Mouse (Mus musculus): ENCODE measurements around the gene Xxylt1.

Gene Xxylt1

DNA sequence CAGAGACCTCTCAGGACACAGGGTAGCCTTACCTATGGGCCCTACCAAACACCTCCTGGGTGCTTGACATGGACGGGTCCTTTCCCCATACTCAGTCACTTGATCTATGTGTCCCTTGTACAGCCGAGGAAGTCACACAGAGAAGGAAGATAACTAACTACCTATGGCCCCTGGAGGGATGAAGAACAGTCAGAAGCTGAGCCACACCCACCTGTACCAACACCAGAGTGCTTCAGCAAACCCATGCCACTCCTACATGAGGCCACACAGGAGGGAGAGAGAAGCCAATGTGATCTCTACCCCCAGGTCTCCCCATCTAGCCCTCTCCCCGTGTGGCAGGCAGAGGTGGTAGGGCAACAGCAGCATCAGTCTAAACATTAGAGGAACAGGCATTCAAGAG lies 18.3 kb downstream of the Xxylt1 start:
- CTCF ChIA-PET: no interaction called here

DNA sequence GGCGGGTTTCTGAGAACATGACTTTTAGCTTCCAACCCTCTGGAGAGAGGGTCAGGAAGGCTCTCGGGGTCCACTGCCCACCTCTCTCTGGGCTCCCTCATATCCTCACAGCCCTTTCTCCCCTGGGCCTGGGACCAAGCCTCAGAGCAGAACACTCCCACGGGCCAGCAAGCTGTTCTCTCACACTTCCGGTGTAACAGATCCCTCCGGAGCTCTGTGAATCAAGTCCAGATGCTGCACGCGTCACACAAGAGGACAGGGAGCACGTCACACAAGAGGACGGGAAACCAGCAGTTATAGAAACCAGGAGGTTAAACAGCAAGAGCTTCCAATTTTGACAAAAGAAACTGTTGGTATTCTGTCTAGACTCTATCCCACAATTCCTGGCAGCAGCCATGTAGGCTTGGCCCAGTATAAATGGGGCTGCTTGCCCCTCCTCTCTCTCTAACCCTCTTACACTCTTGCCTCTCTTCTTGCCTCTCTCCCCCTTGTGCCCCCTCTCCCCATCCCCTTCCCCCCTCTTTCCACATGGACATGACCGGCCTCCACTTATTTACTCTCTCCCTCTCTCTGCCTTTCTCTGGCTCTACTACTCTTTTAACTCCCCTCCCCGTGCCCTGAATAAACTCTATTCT lies 19.9 kb downstream of the Xxylt1 start:
- CTCF ChIA-PET: interaction anchor here (0.6 kb wide), 1 partner anchor 515 kb away, joined by 9 read pairs; no protein-coding TSS in a partner anchor

DNA sequence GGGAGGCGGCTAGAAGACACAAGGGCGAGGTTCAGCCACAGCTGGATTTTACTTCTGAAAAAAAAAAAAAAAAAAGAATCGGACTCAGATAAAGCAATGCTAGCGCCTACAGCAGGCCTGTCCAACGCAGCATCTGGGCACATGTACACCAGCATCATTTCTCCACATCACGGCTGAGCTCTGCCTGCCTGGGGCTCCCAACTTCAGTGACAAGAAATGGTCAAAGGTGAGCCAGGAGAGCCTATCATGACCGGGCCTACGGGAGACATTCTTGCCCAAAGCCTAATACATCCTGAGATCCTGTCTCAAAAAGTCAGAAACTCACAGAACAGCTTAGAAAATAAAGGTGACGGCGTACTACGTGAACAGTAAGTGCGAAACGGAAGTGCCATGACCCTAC lies 20.5 kb downstream of the Xxylt1 start:
- CTCF ChIA-PET: no interaction called here

DNA sequence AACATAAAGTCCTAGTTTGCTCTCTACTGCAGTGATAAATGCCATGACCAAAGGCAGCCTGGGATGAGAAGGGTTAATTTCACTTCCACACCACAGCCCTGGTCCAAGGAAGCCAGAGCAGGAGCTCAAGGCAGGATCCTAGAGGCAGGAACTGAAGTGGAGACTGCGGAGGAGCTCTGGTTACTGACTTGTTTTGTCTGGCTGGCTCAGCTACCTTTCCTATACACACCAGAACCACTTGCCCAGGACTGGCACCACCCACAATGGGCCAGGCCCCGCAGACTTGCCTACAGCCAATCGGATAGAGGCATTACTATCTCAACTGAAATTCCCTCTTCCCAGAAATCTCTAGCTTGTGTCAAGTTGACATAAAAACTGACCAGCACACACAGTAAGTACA lies 21.0 kb downstream of the Xxylt1 start:
- CTCF ChIA-PET: no interaction called here

DNA sequence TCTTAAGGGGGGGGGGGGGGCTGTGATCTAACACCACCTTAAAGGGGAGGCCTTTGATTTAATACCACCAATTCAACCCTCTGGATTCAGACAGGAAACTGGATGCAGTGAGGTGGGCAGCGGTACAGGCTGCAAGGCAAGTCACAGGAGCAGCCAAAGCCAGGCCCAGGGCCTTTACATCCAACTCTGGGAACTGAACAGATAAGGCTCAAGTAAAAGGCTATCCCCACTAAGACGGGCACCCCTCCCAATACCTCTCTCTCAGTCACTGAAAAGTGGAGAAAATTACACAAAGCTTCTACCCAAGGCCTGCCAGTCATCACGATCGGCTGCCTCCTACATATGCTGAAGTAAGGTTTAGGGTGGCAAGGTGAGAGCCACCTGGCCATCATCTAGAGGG lies 21.5 kb downstream of the Xxylt1 start:
- CTCF ChIA-PET: no interaction called here

DNA sequence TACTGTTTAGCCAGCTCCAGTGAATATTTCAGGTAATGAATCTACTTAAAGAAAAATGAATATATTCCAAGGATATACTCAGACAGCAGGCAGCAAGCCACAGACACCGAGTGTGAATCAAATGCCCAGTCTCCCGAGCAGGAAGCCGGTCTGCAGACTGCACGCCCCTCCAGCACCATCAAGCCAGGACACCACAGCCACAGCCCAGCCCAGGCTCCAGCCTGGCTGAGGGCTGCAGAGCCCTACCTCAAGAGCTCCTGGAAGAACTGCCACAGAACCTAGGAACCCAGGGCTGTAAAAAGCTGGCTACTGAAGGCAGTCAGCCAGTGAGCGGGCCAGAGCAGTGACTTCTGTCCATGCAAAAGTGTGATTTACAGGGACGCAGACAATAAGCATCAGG lies 28.4 kb downstream of the Xxylt1 start:
- CTCF ChIA-PET: interaction anchor here (0.6 to 1.0 kb wide), 3 partner anchors 431 to 501 kb away, joined by 3 to 6 read pairs (median 5); no protein-coding TSS in a partner anchor

DNA sequence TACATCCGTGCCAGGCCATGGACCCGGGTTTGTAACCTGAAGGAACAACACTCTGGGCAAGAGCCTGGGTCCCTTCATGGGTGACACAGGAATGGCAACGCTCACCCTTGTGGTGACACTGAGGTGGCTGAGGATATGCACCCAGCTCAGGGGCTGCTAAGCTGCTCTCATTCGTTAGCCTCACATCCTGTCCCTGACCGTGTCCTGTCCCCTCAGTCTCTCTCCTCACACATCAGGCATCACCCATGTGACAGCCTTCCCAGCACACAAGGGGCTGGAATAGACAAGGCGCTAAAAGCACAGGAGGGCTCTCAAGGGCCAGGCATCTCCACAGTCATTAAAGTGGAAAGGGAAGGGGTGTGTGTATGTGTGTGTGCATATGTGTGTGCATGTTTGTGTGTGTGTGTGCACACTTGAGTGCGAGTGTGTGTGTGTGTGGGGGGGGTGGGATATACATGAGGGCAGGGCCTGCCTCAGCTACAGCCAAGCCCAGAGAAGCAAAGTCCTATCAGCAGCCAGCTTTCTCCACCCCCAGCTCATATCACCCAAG lies 29.0 kb downstream of the Xxylt1 start:
- CTCF ChIA-PET: interaction anchor here (0.7 to 1.0 kb wide), 2 partner anchors 431 to 500 kb away, joined by 3 to 6 read pairs; no protein-coding TSS in a partner anchor

DNA sequence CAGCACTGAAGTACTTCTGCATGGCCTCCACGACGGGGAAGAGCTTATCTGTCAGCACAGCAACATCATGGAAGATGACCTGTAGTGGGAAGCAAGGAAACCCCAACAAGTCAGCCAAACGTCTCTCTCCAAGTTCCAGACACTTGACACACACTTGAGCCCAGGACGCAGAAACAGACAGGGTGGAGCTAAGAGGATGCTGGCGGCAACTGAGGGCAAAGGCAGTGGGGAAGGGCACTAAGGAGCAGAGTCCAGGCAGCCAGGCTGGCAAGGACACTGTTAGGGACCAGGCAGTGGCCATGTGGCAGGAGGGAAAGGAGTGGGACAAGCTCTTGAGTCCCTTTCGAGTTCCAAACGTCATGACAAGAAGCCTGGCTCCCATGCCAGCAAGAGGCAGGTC lies 30.5 kb downstream of the Xxylt1 start:
- CTCF ChIA-PET: no interaction called here

DNA sequence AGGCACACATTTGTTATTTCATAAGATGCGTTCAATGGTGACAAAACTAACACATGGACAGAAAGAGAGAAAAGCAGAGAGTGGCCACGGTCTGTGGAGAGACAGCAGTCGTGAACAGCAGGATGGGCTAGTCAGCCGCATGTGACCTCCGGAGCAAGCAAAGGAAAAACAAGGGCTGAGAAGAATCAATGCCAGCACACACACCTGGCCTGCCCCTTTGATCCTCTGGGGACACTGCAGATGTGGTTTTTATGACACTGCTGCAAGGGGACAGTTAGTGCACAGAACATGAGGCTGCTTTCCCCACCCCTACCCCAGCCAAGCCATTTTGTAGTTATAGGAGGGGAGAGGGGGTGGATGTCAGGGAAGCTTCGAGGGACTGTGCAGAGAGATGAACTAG lies 33.0 kb downstream of the Xxylt1 start:
- CTCF ChIA-PET: no interaction called here

DNA sequence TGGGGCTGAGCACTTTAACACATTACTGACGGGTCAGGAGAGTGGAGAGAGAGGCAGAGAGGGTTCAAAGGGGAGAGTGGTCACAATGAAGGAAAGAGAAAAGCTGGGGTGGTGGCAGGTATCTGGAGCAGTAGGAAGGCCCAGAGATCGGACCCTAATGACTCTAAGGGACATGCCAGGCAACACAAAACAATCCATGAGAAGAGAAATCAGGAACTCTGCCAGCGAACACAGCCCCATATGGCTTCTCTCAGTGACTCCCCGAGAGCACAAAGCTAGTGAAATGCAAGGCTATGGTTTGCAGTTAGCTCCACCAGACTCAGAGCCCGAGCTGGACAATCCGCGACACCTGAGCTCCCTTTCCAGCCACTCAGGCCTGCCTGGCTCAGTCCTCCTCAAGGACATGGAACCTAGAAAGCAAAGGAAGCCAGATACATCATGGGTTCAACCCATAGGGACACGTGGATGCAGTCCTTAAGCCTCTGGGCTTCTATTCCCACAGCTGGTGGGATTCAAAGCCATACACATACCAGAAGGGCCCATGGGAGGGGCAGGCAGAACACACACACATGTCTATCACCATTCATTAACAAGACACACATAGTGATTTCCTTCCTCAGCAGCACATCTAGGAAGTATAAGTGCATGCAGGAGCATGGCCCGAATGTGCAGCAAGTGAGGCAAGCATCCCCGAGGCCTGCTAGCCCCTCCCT lies 33.9 kb downstream of the Xxylt1 start:
- CTCF ChIA-PET: interaction anchor here (0.7 kb wide), 1 partner anchor 9 kb away, joined by 3 read pairs; no protein-coding TSS in a partner anchor

DNA sequence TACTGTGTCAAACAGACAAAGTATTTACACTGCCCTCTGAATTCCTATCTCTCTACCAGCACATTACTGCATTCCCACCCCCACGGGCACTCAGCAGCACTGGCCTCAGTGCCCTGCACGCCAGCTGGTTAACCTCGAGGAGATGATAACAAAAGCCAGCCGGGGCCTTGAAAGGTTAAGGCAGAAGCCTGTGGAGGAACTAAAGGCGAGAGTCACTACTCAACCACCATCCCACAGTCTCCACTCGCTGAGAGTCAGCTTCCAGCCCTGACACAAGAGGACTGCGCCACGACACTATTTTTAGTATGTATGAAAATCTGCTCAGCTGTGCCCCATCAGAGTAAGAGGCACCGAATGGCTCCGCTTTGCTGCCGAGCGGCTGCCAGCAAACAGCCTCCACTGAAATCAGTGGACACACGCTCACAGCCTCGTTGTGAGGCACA lies 35.0 kb downstream of the Xxylt1 start:
- CTCF ChIA-PET: interaction anchor here (0.6 kb wide), 1 partner anchor 273 kb away, joined by 3 read pairs; no protein-coding TSS in a partner anchor

DNA sequence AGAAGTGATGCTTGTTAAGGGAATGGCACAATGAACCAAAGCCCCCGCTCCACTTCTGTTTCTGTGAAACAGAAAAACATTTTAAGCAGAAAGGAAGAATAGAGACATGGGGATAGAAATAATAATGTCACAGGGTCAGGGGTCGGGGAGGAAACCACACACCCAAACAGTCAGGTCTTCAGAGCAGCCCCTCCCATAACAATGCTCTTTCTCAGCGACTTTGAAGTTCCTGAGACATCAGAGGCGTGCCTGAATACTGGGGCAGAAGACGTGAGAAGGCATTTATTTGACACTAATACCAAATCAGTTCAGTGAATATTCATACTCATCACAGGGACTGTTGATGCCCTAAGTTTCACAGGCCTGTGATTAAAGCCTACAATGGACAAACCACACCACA lies 36.0 kb downstream of the Xxylt1 start:
- CTCF ChIA-PET: no interaction called here

DNA sequence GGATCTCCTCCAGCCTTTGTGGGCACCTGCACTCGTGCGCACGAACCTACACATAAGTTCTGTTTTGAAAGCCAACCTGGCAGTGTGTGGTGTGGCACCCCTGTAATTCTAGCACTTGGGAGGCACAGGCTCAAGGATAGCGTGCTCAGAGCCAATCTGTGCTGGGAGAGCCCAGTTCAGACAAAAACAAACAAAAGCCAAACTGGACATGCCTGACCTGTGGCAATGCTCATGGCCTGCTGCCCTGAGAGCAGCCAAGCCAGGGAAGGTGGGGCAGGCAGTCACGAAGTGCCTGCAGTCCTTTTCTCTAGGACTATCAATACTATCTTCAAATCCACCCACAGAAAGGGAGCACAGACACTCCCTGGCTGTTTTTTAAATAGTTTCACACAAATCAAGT lies 38.1 kb downstream of the Xxylt1 start:
- CTCF ChIA-PET: no interaction called here

DNA sequence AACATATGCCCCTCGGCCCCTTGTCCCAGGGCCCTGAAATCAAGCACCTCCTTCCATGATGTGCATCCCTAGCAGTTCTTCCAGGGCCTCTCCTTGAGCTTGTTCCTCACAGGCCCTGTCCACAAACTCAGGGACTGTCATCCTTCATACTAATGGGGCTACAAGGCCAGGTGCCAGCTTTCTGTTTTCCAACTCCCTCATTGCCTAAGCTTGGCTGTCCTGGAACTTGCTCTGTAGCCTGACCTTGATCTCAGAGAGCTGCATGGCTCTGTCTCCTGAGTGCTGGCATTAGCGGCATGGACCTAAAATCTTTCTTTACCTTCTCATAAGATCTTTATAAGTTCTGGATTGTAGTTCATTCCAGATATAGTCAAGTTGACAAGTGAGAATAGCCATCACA lies 39.7 kb downstream of the Xxylt1 start:
- CTCF ChIA-PET: interaction anchor here (0.7 kb wide), 1 partner anchor 714 kb away, joined by 4 read pairs; no protein-coding TSS in a partner anchor

DNA sequence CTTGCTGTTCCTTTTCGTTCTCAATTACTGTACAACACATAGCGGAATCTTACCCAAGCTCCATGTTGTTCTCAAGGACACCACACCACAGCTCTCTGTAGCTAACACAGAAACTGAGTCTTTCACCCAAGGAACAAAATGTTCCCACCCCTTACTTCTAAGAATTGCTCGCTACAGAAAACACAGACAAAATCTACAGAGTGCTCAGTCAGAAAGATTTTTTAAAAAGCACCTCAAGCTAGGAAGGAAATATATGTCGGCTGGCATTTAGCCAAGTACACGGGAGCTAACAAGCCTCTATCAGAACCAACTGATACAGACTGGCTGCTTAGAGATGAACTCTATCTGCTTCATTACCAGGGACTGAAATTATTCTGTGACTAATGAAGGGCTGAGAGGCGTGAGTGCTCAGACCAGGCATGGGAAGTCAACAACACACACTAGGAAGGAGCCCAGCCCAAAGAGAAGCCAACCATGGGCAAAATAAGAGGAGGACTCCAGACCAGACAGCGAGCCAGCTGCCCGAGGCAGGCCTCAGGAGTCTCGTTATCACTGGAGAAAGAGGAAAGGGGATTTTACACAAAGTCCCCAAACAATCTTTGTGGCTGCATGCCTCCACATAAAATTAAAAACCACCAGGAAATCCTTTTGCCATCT lies 41.3 kb downstream of the Xxylt1 start:
- CTCF ChIA-PET: no interaction called here

DNA sequence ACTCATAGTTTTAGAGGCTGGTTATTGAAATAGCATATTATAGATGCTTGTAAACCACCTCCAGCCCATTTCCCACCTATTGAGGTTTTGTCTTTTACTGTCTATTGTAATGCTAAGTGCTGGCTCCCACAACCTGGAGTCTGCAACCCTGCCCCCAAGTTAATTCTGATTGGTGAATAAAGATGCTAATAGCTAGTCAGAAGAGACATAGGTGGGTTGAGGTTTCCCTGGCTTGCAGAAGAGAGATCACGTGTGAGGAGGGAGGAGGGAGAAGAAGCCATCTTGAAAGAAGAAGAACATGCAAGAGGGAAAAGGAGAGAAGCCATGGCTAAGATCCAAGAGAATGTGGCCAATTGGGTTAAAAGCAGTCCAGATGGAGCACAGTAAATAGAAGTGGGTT lies 43.8 kb downstream of the Xxylt1 start:
- CTCF ChIA-PET: no interaction called here

DNA sequence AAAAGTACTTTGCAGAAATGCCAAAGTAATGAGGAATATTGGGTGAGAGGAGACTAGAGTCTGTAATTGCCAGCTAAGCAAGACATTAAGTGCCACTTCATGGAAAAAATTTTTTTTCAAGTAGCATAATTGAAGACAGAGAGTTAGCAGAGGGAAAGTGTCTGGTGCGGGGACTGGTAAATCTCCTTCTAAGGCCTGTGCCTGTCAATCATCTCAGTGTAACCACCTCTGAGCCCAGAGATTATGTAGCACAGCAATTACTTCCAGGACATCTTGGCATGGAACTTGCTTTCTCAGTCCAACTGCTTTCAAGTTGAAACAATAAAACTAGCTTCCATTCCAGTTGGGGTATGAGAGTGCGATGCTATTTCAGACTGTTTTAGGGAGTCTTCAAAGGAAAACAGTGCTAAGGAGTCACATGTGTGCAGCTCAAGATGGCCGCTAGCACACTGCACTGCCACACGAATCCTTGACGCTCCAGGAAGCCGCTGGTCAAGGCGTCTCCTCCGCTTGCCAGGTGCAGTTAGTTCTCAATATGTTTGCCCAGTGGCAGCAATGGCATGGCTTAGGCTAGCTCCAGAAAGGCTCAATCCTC lies 45.5 kb downstream of the Xxylt1 start:
- CTCF ChIA-PET: no interaction called here

DNA sequence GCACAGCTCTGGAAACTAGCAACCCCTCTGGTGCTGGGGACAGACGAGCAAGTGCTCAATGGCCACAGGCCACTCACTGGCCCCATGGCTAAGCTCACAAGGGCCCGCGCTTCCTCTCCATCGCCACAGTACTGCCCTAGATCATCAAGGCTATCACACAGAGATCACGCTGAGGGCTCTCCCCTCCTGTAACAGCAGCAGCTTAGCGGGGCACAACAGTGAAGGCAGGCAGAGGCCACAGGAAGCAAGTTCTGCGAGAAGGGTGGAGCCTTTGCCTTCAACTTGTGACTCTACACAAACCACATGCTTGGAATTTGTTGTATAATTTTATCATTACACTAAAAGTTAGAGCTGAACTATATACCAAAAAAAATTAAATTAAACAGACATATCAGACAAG lies 46.0 kb downstream of the Xxylt1 start:
- CTCF ChIA-PET: no interaction called here

DNA sequence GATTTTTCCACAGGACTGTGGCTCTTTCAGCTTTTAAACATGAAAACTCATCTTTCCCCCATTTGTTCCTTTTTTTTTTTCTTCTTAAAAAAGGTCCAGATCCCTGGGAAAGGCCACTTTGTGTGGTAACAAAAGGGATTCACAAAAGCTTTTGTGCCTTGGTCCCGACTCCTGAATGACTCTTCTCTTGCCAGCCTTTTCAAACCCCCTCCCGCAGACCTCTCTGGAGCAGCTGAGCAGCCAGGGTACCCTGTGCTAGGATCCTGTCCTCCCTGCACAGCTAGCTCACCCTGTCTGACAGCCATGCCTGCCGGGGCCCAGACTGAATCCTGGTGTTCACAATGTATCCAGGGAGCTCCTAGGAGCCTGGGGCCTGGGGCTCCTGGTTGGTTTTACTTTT lies 47.2 kb downstream of the Xxylt1 start:
- CTCF ChIA-PET: no interaction called here

DNA sequence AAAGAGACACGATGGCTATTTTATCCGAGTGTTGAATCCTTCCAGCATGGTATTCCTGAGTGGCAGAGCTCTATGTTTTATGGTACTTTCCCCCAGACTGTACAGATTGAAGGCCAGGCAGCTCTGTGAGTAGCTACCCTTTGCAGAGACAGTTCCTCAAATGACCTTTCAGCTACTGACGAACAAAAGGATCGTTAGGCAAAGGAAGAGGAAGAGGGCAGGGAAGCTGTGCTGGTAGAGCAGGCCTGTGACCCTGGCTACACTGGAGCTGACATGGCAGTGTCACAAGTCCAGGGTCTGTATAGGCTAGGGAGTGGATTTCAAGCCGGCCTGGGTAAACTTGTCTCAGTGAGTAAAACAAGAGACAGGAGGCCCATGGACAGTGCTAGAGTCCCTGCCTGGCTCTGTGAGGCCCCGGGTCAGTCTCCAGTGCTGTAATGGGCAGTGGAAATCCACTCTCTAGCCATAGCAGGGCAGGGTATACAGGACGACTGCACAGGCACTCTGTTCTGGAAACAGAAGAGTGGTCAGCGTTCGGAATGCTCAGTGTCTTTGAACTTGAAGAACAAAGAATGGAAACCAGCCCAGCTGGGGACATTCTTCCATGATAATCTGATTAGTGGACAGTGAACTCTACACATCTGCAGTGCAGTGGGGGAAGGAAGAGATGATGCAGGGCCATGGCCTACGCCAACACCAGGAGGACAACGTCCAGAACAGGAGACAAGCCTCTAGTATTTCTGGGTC lies 51.3 kb downstream of the Xxylt1 start:
- CTCF ChIA-PET: no interaction called here

DNA sequence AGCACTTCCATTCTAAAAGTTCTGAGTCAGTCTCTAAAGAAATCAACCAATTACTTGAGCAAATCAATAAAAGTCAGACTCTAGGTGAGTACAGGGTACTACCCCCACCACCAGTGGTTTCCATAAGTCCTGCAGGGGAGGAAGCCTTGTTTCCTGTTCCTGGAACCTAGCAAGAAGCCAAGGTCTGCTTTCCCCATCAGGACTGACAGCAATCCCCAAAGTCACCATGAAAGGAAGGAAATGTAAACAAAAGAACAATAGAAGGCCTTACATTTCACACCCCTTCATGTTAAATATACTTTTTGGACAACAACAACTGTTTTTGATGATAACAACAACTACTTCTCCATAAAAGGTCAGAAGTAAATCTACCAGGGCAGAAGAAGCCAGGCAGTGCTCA lies 53.6 kb downstream of the Xxylt1 start:
- CTCF ChIA-PET: no interaction called here

DNA sequence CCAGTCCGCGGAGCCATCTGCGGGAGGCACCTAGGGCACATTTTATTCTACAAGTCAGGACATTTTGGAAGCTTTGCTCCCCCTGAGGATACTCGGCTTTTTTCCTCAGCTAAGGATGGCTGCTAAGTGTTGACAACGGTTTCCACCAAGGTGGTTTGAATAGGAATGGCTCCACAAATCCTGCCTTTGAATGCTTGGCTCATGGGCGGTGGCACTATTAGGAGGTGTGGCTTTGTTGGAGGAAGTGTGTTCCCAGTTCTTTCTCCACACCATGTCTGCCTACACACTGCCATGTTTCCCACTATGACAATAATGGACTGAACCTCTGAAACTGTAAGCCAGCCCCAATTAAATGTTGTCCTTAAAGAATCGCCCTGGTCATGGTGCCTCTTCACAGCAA lies 55.7 kb downstream of the Xxylt1 start:
- CTCF ChIA-PET: no interaction called here
